Mouse (Mus musculus) stomach, embryonic 15.5 days (tissue): ENCODE measurements around the gene Trim16. TPM values are rescaled to one million over a fixed set of nuclear protein-coding genes. Genes with fewer than 3 reads are reported as not detected.

Experiments
- ATAC-seq: fragments of 200-750 bp; cut with Nextera tagmentation; 2 replicates; pipeline ENCODE4 v1.8.0; 2017; ENCODE audit warnings: low read depth, moderate number of reproducible peaks, moderate TSS enrichment; ENCODE audit not compliant: insufficient read depth, low FRiP score
- H3K27ac ChIP-seq: fragments of 300-500 bp; sonication (generic); 2 replicates; pipeline ENCODE4 v1.5.1; 2015; ENCODE audit warnings: mild to moderate bottlenecking, inconsistent platforms
- H3K27me3 ChIP-seq: fragments of 300-500 bp; sonication (generic); replicated peaks from 2 replicates; pipeline ENCODE4 v1.6.1; 2015; ENCODE audit warnings: inconsistent platforms
- H3K36me3 ChIP-seq: fragments of 300-500 bp; sonication (generic); 2 replicates; pipeline ENCODE4 v1.6.1; 2015; ENCODE audit warnings: inconsistent platforms
- H3K4me1 ChIP-seq: fragments of 300-500 bp; sonication (generic); 2 replicates; pipeline ENCODE4 v1.6.1; 2015; ENCODE audit warnings: inconsistent platforms
- H3K4me2 ChIP-seq: fragments of 300-500 bp; sonication (generic); 2 replicates; pipeline ENCODE4 v1.6.1; 2015; ENCODE audit warnings: mild to moderate bottlenecking, inconsistent platforms
- H3K4me3 ChIP-seq: fragments of 300-500 bp; sonication (generic); replicated peaks from 2 replicates; pipeline ENCODE4 v1.5.1; 2015; ENCODE audit warnings: inconsistent platforms
- H3K9ac ChIP-seq: fragments of 300-500 bp; sonication (generic); 2 replicates; pipeline ENCODE4 v1.6.1; 2015; ENCODE audit warnings: inconsistent platforms
- H3K9me3 ChIP-seq: fragments of 300-500 bp; sonication (generic); 2 replicates; pipeline ENCODE4 v1.6.1; 2016; ENCODE audit warnings: inconsistent platforms
- WGBS: fragments of 180-500 bp; shearing (Covaris S2); methylation state at CpG from one replicate; pipeline ENCODE4 v1.1.7; 2015; 5-methylcytosine and 5-hydroxymethylcytosine counted together
- polyA plus RNA-seq: library from polyadenylated mRNA; unstranded; fragments of >200 nt; fragmentation: Nextera tagmentation; extraction: Ambion mirVana; gene quantifications from 2 replicates; pipeline ENCODE4 v1.2.1, GENCODE M21; 2015

Trim16 gene
- polyA plus RNA-seq, 1 experiment from 2014 or later: 15.6 TPM

- no peaks in the 10 kb centered on the region; the same call in 1 of the 2 replicates for H3K36me3 ChIP-seq
- ATAC-seq: no peak
- H3K27ac ChIP-seq: no peak overlapping the region
- no peaks in the 10 kb centered on the region for H3K9me3 ChIP-seq
- H3K4me1 ChIP-seq: peaks cover 4% of the 10 kb centered on the region; the same call in 1 of the 2 replicates
- no peak overlapping the region for H3K4me2 ChIP-seq
- H3K9ac ChIP-seq: no peak overlapping the region
- WGBS: 71% methylated on average over 5 of the region's 5 CpGs
- H3K4me3 ChIP-seq: no peak overlapping the region
- H3K27me3 ChIP-seq: no peaks in the 10 kb centered on the region
Measured at GRCm38 (mm10) chr11:62844562-62844961, 24.5 kb downstream of the Trim16 start.

- Histone ChIP-seq H3K27me3 (no peaks in the 10 kb centered on the region), H3K4me1 (peaks cover 4% of the 10 kb centered on the region; the same call in 1 of the 2 replicates), H3K36me3 (no peaks in the 10 kb centered on the region), H3K4me3 (no peak overlapping the region), H3K9ac (no peak overlapping the region), H3K4me2 (no peak overlapping the region), H3K9me3 (no peaks in the 10 kb centered on the region), H3K27ac (no peak overlapping the region)
- no peak for ATAC-seq
- 67% methylated on average over 3 of the region's 3 CpGs for WGBS
Measured at GRCm38 (mm10) chr11:62845730-62846129, 25.7 kb downstream of the Trim16 start.

GRCm38 (mm10) chr11:62846961-62847654, 27.1 kb downstream of the Trim16 start, which contains the start of gene Fbxw10:
Gene Fbxw10 (plus strand): TSS chr11:62847069.
- Histone ChIP-seq H3K27me3 (no peaks in the 10 kb centered on the region), H3K9ac (no peak within 1 kb of the TSS), H3K4me3 (0 out of 2 replicates have a peak within 1 kb of the TSS, but pooled peaks have one; percentile 9), H3K4me2 (peak within 1 kb of the TSS; percentile 41), H3K27ac (peak within 1 kb of the TSS; percentile 54; the same call in 1 of the 2 replicates), H3K4me1 (peaks cover 4% of the 10 kb centered on the region; the same call in 1 of the 2 replicates), H3K9me3 (no peaks in the 10 kb centered on the region), H3K36me3 (no peaks in the 10 kb centered on the region)
- no peak for ATAC-seq
- WGBS: 19% methylated on average over 12 of the region's 12 CpGs

- H3K27me3 ChIP-seq: no peaks in the 10 kb centered on the region
- H3K4me3 ChIP-seq: no peak overlapping the region
- H3K9me3 ChIP-seq: no peaks in the 10 kb centered on the region
- no peak overlapping the region for H3K9ac ChIP-seq
- no peak overlapping the region; the same call in 1 of the 2 replicates for H3K4me2 ChIP-seq
- peaks cover 4% of the 10 kb centered on the region; the same call in 1 of the 2 replicates for H3K4me1 ChIP-seq
- 58% methylated on average over 4 of the region's 4 CpGs for WGBS
- no peak for ATAC-seq
- H3K36me3 ChIP-seq: no peaks in the 10 kb centered on the region
- H3K27ac ChIP-seq: no peak overlapping the region
Measured at GRCm38 (mm10) chr11:62847655-62848191, 27.7 kb downstream of the Trim16 start.

GRCm38 (mm10) chr11:62848301-62848700, 28.3 kb downstream of the Trim16 start:
- H3K4me3 ChIP-seq: no peak overlapping the region
- no peak overlapping the region for H3K4me2 ChIP-seq
- ATAC-seq: no peak
- no peak overlapping the region for H3K9ac ChIP-seq
- H3K27me3 ChIP-seq: no peaks in the 10 kb centered on the region
- H3K4me1 ChIP-seq: peaks cover 4% of the 10 kb centered on the region; the same call in 1 of the 2 replicates
- no peaks in the 10 kb centered on the region for H3K9me3 ChIP-seq
- 68% methylated on average over 2 of the region's 2 CpGs for WGBS
- no peaks in the 10 kb centered on the region for H3K36me3 ChIP-seq
- H3K27ac ChIP-seq: no peak overlapping the region

- Histone ChIP-seq H3K27me3 (no peaks in the 10 kb centered on the region), H3K9me3 (no peaks in the 10 kb centered on the region), H3K36me3 (no peaks in the 10 kb centered on the region), H3K27ac (no peak overlapping the region), H3K4me2 (no peak overlapping the region), H3K4me3 (no peak overlapping the region), H3K4me1 (peaks cover 4% of the 10 kb centered on the region; the same call in 1 of the 2 replicates), H3K9ac (no peak overlapping the region)
- 85% methylated on average over 1 of the region's 1 CpGs for WGBS
- no peak for ATAC-seq
Measured at GRCm38 (mm10) chr11:62851199-62851598, 31.2 kb downstream of the Trim16 start.

GRCm38 (mm10) chr11:62853334-62853733, 33.3 kb downstream of the Trim16 start:
- no peak overlapping the region for H3K4me2 ChIP-seq
- no peak overlapping the region for H3K27ac ChIP-seq
- no peaks in the 10 kb centered on the region for H3K4me1 ChIP-seq
- no peak overlapping the region for H3K9ac ChIP-seq
- no peaks in the 10 kb centered on the region for H3K27me3 ChIP-seq
- H3K9me3 ChIP-seq: no peaks in the 10 kb centered on the region
- 86% methylated on average over 6 of the region's 6 CpGs for WGBS
- H3K4me3 ChIP-seq: no peak overlapping the region
- peak; percentile 63; the same call in 1 of the 2 replicates for ATAC-seq
- no peaks in the 10 kb centered on the region for H3K36me3 ChIP-seq

GRCm38 (mm10) chr11:62865562-62865961, 45.5 kb downstream of the Trim16 start:
- Histone ChIP-seq H3K9ac (no peak overlapping the region), H3K9me3 (no peaks in the 10 kb centered on the region), H3K27ac (no peak overlapping the region), H3K4me3 (no peak overlapping the region), H3K4me1 (no peaks in the 10 kb centered on the region), H3K27me3 (no peaks in the 10 kb centered on the region), H3K36me3 (no peaks in the 10 kb centered on the region), H3K4me2 (no peak overlapping the region)
- WGBS: 69% methylated on average over 4 of the region's 4 CpGs
- ATAC-seq: no peak

- Histone ChIP-seq H3K4me3 (no peak overlapping the region), H3K27ac (no peak overlapping the region), H3K4me1 (no peaks in the 10 kb centered on the region), H3K9me3 (no peaks in the 10 kb centered on the region), H3K9ac (no peak overlapping the region), H3K4me2 (no peak overlapping the region), H3K36me3 (no peaks in the 10 kb centered on the region), H3K27me3 (no peaks in the 10 kb centered on the region)
- 78% methylated on average over 7 of the region's 7 CpGs for WGBS
- no peak for ATAC-seq
Measured at GRCm38 (mm10) chr11:62866685-62867084, 46.7 kb downstream of the Trim16 start.

- Histone ChIP-seq H3K4me2 (no peak overlapping the region), H3K4me3 (no peak overlapping the region), H3K36me3 (no peaks in the 10 kb centered on the region), H3K9me3 (no peaks in the 10 kb centered on the region), H3K27ac (no peak overlapping the region), H3K4me1 (no peaks in the 10 kb centered on the region), H3K27me3 (no peaks in the 10 kb centered on the region), H3K9ac (no peak overlapping the region)
- 70% methylated on average over 5 of the region's 5 CpGs for WGBS
- no peak for ATAC-seq
Measured at GRCm38 (mm10) chr11:62869201-62869600, 49.2 kb downstream of the Trim16 start.

- Histone ChIP-seq H3K9ac (no peak overlapping the region), H3K36me3 (no peaks in the 10 kb centered on the region), H3K4me3 (no peak overlapping the region), H3K9me3 (no peaks in the 10 kb centered on the region), H3K4me2 (no peak overlapping the region), H3K27me3 (no peaks in the 10 kb centered on the region), H3K4me1 (no peaks in the 10 kb centered on the region), H3K27ac (no peak overlapping the region)
- no peak for ATAC-seq
- WGBS: 71% methylated on average over 8 of the region's 8 CpGs
Measured at GRCm38 (mm10) chr11:62869715-62870371, 49.8 kb downstream of the Trim16 start.

- no peaks in the 10 kb centered on the region for H3K27me3 ChIP-seq
- no peak overlapping the region for H3K4me2 ChIP-seq
- no peak overlapping the region for H3K4me3 ChIP-seq
- WGBS: 74% methylated on average over 9 of the region's 9 CpGs
- no peaks in the 10 kb centered on the region for H3K9me3 ChIP-seq
- no peaks in the 10 kb centered on the region for H3K4me1 ChIP-seq
- H3K27ac ChIP-seq: no peak overlapping the region
- no peaks in the 10 kb centered on the region for H3K36me3 ChIP-seq
- no peak for ATAC-seq
- no peak overlapping the region for H3K9ac ChIP-seq
Measured at GRCm38 (mm10) chr11:62873479-62873878, 53.4 kb downstream of the Trim16 start.
